Mouse (Mus musculus): ENCODE results near the gene Rpl14.

GRCm38 (mm10) chr9:120550778-120551177 lies 20.5 kb upstream of the Rpl14 start:
- no peak for TF ChIP-seq ZC3H11A (IDR thresholded peaks at IDR 0.05; ENCODE audit: borderline replicate concordance, low read depth, low read length)
- no peak for TF ChIP-seq MAFK (IDR thresholded peaks at IDR 0.05; ENCODE audit: insufficient read depth, low read depth, low read length)
- no peak for TF ChIP-seq CHD2 (IDR thresholded peaks at IDR 0.05; ENCODE audit: low read depth, low read length)

All from ES-E14 (cell line).